Mouse (Mus musculus): ENCODE data around the gene Pla2g1b.
"Not testable (repeated sequence)": the region's sequence is repeated elsewhere in the genome, so short reads cannot be mapped to it uniquely, and the experiment has no call there.

Gene Pla2g1b

GRCm38 (mm10) chr5:115465642-115466420 lies at the start of gene Pla2g1b:
Gene Pla2g1b (plus strand): TSS chr5:115466262.
- DNase-seq (ENCODE audit: extremely low spot score), result no peak

DNA sequence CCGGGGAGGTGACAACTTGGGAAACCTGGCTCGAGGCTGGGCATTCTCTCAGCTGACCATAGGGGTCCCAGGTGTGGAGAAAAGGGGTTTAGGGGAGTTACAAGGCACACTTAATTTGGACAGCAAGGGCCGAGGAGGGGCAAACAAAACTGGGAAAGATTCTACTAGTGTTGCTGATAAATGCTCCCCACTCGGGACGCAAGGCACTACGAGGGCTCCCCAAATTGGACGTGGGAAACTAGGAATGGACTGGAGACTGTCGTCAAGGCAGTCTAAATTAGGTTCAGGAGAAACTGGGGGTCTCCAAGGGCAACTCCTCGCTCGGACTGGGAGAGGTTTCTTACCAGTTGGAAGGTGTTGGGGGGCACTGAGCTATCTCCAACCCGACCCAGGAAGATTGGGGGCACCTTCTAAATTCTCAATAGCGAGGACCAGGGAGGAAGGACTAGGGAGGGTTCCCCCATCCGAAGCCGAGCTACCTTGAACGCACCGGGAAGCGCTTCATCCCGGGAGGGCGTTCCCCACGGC lies 37.2 kb upstream of the Pla2g1b start:
- no peak for DNase-seq (ENCODE audit: extremely low spot score)

- peak; percentile 84 for DNase-seq (ENCODE audit: extremely low spot score)
Observed at GRCm38 (mm10) chr5:115429359-115430186, 36.5 kb upstream of the Pla2g1b start, which contains the start of gene Msi1. Gene Msi1 (plus strand): TSS chr5:115429599.

DNA sequence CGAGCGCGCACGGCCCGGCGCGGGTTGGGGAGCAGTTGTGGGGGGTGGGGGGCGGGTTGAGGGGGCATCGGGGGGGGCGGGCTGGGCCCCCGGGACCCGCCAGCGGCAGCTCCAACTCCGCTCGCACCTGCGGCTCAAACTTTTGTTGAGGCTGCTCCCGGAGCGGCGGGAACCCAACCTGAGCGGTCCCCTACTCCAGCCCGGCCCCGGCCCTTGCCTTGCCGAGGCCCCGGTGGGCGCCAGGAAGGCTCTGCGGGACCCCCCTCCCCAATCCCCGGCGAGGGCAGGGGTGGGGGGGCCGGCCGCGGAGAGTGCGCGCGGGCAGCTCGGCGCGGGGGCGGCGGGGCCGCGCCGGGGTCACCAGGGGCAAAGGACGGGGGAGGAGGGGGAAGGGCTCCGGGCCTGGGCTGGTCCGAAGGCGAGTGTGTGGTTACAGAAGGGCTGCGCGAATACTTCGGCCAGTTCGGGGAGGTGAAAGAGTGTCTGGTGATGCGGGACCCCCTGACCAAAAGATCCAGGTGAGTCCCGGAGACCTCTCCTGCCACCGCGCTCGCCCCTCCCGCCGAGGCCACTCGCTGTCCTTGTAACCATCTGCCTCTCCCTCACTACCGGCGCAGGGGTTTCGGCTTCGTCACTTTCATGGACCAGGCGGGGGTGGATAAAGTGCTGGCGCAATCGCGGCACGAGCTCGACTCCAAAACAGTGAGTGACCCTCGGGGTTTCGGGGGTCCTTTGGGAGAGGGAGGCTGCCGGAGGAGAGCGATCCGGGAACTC lies 35.7 kb upstream of the Pla2g1b start:
- DNase-seq (ENCODE audit: extremely low spot score), result peak; percentile 58

DNA sequence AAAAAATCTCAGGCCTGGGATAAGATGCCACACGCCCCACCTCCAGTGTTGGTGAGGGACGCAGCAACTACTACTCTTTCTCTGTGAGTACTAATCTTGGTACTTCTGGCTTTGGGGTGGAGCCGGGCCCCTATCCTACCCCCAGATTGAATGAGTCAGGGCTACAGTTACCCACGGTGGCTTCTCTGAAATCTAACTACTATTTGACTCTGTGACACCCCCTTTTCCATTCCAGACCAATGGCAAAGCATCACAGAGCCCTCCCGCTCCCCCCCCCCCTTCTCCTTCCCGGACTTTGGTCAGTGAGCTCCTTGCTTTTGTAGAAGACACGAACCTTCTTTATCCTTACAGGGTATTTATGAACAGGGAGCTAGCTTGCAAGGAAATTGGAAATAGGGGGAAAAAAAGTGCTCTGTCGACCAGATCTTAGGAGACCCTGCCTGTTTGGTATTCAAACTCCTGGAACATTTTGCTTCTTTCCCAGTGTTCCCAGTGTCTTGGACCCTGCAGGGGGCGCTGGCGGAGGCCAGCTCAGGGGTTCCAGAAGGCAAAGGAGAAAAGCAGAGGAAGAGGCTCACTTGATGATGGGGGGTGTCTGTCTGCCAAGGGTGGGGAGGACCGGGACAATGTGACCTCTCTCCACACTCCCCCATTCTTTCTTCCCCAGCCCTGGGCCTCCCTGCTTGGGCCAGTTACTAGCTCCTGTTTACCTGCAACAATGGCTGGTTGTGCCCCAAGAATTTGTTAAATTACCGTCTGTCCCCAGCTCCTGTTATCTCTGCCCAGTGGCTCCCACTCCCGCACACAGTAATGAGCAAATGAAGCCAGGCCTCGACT lies 34.8 kb upstream of the Pla2g1b start:
- DNase-seq (ENCODE audit: extremely low spot score), result peak; percentile 67

DNA sequence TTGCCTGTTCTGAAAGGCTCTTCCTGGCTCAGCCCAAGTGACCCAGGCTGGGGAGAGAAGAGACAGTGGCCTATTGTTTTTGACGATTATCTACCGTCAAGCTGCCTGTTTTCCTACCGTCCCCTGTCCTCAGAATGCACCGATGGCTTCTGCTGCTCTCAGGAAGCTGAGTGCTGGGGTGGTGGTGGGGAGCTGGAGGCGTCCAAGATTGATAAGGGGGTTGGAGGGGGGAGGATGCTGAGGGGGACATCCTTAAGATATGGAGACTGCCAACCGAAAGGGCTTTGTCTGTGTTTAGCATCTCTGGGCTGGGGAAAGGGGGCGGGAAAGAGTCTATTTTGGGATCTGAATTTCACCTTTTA lies 34.2 kb upstream of the Pla2g1b start:
- DNase-seq (ENCODE audit: extremely low spot score), result no peak

DNA sequence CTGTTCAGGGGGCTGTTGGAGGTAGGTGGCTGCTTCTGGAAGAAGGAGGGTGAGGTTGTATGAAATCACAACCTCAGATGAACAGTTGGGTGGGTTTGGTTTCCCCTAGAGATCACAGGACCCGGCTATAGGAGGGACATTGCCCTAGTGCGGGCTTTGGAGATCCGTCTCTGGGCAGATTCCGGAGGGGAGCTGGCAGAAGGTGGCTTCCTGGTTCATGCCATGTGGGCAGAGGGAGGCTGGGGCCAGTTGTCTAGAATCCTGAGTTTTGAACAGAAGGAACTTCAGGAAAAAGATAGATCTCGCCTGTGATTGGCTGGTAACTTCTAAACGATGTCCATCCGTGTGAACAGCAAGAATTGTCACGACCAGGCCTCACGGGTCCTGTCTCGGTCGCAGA lies 33.7 kb upstream of the Pla2g1b start:
- no peak for DNase-seq (ENCODE audit: extremely low spot score)

GRCm38 (mm10) chr5:115433191-115433590 lies 32.9 kb upstream of the Pla2g1b start:
- no peak for DNase-seq (ENCODE audit: extremely low spot score)

GRCm38 (mm10) chr5:115434280-115434852 lies 31.7 kb upstream of the Pla2g1b start:
- no peak for DNase-seq (ENCODE audit: extremely low spot score)

GRCm38 (mm10) chr5:115434853-115435754 lies 31.0 kb upstream of the Pla2g1b start:
- DNase-seq (ENCODE audit: extremely low spot score), result no peak

- DNase-seq (ENCODE audit: extremely low spot score), result no peak
Observed at GRCm38 (mm10) chr5:115435755-115436379, 30.2 kb upstream of the Pla2g1b start.

DNA sequence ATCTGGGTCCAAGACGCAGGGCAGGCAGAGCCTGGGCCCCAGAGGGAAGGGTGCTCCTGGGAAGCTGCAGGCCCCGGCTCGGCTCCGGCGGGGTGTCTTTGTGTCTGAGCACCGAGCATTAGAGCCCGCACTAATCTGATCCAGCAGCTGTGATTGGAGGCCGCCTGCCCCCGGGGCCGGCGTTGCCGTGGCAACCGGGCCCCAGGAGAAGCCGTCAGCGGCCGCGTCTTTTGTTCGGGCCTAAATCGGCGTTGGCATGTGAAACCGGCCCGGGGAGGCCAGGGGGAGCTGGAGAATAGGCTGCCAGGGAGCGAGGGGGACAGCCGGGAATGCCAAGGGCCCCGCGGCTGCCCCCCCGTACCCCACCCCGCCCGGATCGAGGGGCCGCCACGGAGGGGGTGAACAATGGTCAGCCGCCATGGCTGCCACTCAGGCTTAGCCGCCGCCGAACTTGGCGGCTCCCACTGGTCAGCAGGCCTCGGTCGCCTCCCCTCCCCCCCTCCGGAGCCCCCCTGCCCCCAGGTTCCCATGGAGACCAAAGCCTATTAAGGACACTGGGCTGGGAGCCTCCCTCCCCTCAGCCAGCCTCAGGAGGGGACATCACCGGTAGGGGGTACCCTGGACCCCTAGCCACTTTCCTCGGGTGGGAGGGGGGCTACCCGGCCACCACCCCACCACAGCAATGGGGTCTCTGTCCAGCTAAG lies 29.5 kb upstream of the Pla2g1b start:
- DNase-seq (ENCODE audit: extremely low spot score), result peak; percentile 96

- DNase-seq (ENCODE audit: extremely low spot score), result no peak
Observed at GRCm38 (mm10) chr5:115437242-115437944, 28.7 kb upstream of the Pla2g1b start.

DNA sequence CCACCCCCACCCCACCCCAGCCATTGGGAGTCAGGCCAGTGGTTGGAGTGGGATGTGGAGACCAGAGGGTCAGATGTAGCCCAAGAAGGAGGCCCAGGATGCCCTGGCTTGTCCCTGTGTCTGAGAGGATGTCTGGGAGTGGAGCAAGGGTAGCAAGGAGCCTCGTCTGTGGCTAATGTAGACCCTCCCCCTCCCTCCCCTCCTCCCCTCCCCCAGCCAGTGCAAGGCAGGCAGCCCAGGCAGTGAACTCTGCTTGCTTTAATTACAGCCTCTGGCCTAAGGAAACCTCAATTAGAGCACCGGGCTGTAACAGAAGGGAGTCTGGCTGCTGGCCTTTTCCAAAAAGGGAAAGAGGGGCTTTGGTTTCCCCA lies 28.1 kb upstream of the Pla2g1b start:
- peak; percentile 78 for DNase-seq (ENCODE audit: extremely low spot score)

GRCm38 (mm10) chr5:115438667-115439066 lies 27.4 kb upstream of the Pla2g1b start:
- DNase-seq (ENCODE audit: extremely low spot score), result peak; percentile 52

- DNase-seq (ENCODE audit: extremely low spot score), result peak; percentile 84
Observed at GRCm38 (mm10) chr5:115441205-115441849, 24.7 kb upstream of the Pla2g1b start.

GRCm38 (mm10) chr5:115442663-115443062 lies 23.4 kb upstream of the Pla2g1b start:
- DNase-seq (ENCODE audit: extremely low spot score), result not testable (repeated sequence)

All from embryo, embryonic 9.5 days (tissue).